20 mouse cellular contexts compared by ENCODE assay signal in genomic region chr3:92338840-92339239, GRCm38 (mm10). TPM values are rescaled to one million over a fixed set of nuclear protein-coding genes. Genes with fewer than 3 reads are reported as not detected.
DNase-seq lines count a peak whose midpoint lies in the region; ATAC-seq and TF ChIP-seq lines count a peak whose summit lies in the region.
"Had no signal": no experiment of that assay in that cellular context is flagged by ENCODE, and none has a peak within 500 bp of the region (broad histone marks: within the 10 kb centered on the region; RNA-seq: fewer than 3 reads in every experiment).

Gene Sprr2d (plus strand): TSS chr3:92339140.

- DNase-seq in stomach, postnatal 0 days (ENCODE audit: low spot score) = no peak
- DNase-seq: adrenal gland, adult 2 months; adrenal gland, adult 8-10 months; adrenal gland, postnatal 10 days; adrenal gland, postnatal 14 days; adrenal gland, postnatal 25 days; adrenal gland, postnatal 36 days; B cell, adult 2 months; cerebellum, adult 11 months; cerebellum, adult 11-12 months; cerebellum, adult 18-20 months; cerebellum, adult 2 months had no signal

- TF ChIP-seq EP300 in stomach, postnatal 0 days (optimal IDR thresholded peaks at IDR 0.05) = no peak

- no peak within 1 kb of the TSS for H3K4me3 ChIP-seq in stomach, postnatal 0 days (ENCODE audit: low read depth, low read length)
- no peak within 1 kb of the TSS for H3K4me3 ChIP-seq in liver, embryonic 12.5 days

- WGBS in stomach, postnatal 0 days = 88% methylated on average over 5 of the region's 5 CpGs
- WGBS in liver, embryonic 12.5 days (ENCODE audit: insufficient replicate concordance) = 70% methylated on average over 5 of the region's 5 CpGs

- no peak within 1 kb of the TSS for H3K9ac ChIP-seq in stomach, postnatal 0 days (ENCODE audit: low read length)
- no peak within 1 kb of the TSS for H3K9ac ChIP-seq in liver, embryonic 12.5 days

- H3K27me3 ChIP-seq in stomach, postnatal 0 days (ENCODE audit: control insufficient read depth, insufficient read depth, low read length) = no peaks in the 10 kb centered on the region
- no peaks in the 10 kb centered on the region for H3K27me3 ChIP-seq in liver, embryonic 12.5 days (replicated peaks)
- H3K27me3 ChIP-seq: CH12.LX, Patski had no signal

- ATAC-seq in stomach, postnatal 0 days (ENCODE audit: low FRiP score, low TSS enrichment) = no peak
- ATAC-seq in liver, embryonic 12.5 days = no peak
- ATAC-seq: activated CD4-positive, CD25-positive, alpha-beta regulatory T cell, adult 4 months; CD4-positive, CD25-positive, alpha-beta regulatory T cell, adult 4 months; Patski had no signal

- no peaks in the 10 kb centered on the region for H3K9me3 ChIP-seq in stomach, postnatal 0 days (ENCODE audit: control insufficient read depth, low read length)
- H3K9me3 ChIP-seq in liver, embryonic 12.5 days (replicated peaks) = no peaks in the 10 kb centered on the region
- H3K9me3 ChIP-seq: G1E had no signal

- no peaks in the 10 kb centered on the region for H3K4me1 ChIP-seq in stomach, postnatal 0 days (replicated peaks; ENCODE audit: control insufficient read depth, insufficient read depth)
- no peaks in the 10 kb centered on the region for H3K4me1 ChIP-seq in liver, embryonic 12.5 days

- no peak for TF ChIP-seq CTCF in stomach, postnatal 0 days (IDR thresholded peaks at IDR 0.05; ENCODE audit: low read depth)

- H3K4me2 ChIP-seq in stomach, postnatal 0 days (replicated peaks; ENCODE audit: low read depth) = no peak within 1 kb of the TSS
- H3K4me2 ChIP-seq in liver, embryonic 12.5 days = no peak within 1 kb of the TSS

- H3K36me3 ChIP-seq in stomach, postnatal 0 days (ENCODE audit: control insufficient read depth, insufficient read depth, low read length) = no peaks in the 10 kb centered on the region
- H3K36me3 ChIP-seq in liver, embryonic 12.5 days = no peaks in the 10 kb centered on the region
- H3K36me3 ChIP-seq: G1E had no signal

- H3K27ac ChIP-seq in stomach, postnatal 0 days (replicated peaks) = no peak within 1 kb of the TSS
- no peak within 1 kb of the TSS for H3K27ac ChIP-seq in liver, embryonic 12.5 days

RNA-seq across cellular contexts. Expression of gene Sprr2d, which starts in this region (rescaled TPM):
- 65.0 and 66.5 TPM in 2 replicates for polyA plus RNA-seq in stomach, postnatal 0 days (2015; fragmentation: Nextera tagmentation; extraction: Ambion mirVana)
- not detected in 2 replicates for polyA plus RNA-seq in liver, embryonic 12.5 days (2016; fragmentation: Nextera tagmentation; extraction: Ambion mirVana)
- polyA plus RNA-seq: activated CD4-positive, CD25-positive, alpha-beta regulatory T cell, adult 4 months; adrenal gland, adult 2 months; brain, embryonic 14.5 days; C2C12; CD4-positive, CD25-positive, alpha-beta regulatory T cell, adult 4 months; cerebellum, adult 2 months; G1E; Patski had no signal

Comparison
In these comparisons a context has a peak if more than half of its experiments do, and no peak if none do; other contexts are left out.
1. RNA of gene Sprr2d (polyA plus RNA-seq): 65.0 to 66.5 TPM in stomach, postnatal 0 days; not detected in liver, embryonic 12.5 days; every median in the first group is over 10 times any median in the second.